Mouse (Mus musculus): ENCODE data around the gene Apol9b.
"Not testable (repeated sequence)": the region's sequence is repeated elsewhere in the genome, so short reads cannot be mapped to it uniquely, and the experiment has no call there.

Gene Apol9b

DNA sequence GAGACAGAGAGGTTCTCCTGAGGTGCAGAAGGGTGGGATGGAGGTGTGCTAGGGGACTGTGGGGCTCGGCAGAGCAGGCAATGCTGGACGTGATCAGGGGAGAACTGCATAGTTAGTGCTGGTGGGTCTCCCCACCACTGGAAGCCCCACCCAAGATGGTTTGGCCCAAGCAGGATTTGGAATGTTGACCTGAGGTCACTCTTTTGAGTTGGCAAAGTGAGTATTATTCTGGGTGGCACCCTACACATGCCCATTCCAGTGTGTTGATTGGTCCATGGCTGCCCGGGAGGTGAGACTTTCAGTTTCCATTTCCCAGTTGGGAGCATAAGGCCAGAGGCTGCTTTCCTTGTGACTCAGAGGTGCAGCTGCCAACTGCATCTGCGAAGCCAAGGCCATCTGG is at the start of gene Apol9b:
TSS of gene Apol9b (plus strand) at position 301 of the 400 bp plus-strand sequence.
- ATAC-seq (ENCODE audit: low TSS enrichment): not testable (repeated sequence)

DNA sequence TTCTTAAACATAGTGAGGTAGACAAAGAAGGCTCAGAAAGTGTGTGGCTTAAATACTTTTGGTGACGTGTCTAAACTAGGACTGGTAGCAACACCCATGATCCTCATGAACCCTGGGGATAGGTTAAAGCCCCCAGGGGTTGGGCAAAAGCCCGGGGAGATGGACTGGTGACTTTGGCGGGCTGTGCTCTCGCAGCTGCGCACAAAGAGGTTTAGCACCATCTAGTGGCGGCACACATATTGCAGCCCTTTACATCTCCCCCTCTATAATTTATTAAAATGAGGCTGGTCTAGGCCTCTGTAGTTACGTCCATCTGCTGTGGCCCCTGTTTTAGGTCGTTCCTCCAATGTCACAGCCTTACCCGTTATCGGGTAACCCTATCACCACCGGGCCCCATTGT is 44.9 kb upstream of the Apol9b start:
- not testable (repeated sequence) for ATAC-seq (ENCODE audit: low TSS enrichment)

- ATAC-seq (ENCODE audit: low TSS enrichment): not testable (repeated sequence)
Observed at GRCm38 (mm10) chr15:77691532-77692311, 37.1 kb upstream of the Apol9b start.

DNA sequence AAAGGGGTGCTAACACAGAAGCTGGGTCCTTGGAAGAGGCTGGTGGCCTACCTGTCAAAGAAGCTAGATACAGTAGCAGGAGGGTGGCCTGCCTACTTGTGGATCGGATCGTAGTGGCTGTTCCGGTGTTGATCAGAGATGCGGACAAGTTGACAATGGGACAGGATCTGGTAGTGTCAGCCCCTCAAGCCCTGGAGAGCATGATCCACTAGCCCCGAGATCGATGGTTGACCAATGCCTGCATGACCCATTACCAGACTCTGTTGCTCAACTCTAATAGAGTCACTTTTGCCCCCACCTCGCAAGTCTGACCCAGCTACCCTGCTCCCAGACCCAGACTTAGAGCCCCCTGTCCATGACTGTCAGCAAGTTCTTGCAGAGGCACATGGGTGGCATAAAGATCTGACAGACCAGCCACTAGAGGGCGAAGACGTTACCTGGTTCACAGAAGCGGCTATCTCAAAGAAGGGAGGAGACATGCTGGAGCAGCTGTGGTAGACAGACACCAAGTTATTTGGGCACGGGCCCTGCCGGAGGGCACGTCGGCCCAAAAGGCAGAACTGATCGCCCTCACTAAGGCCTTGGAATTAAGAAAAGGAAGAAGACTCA is 34.0 kb upstream of the Apol9b start:
- ATAC-seq (ENCODE audit: low TSS enrichment): not testable (repeated sequence)

- ATAC-seq (ENCODE audit: low TSS enrichment): not testable (repeated sequence)
Observed at GRCm38 (mm10) chr15:77698656-77699055, 30.2 kb upstream of the Apol9b start, which contains the start of gene Apol7e. Gene Apol7e (plus strand): TSS chr15:77698857.

- ATAC-seq (ENCODE audit: low TSS enrichment): not testable (repeated sequence)
Observed at GRCm38 (mm10) chr15:77705306-77705705, 23.5 kb upstream of the Apol9b start.

DNA sequence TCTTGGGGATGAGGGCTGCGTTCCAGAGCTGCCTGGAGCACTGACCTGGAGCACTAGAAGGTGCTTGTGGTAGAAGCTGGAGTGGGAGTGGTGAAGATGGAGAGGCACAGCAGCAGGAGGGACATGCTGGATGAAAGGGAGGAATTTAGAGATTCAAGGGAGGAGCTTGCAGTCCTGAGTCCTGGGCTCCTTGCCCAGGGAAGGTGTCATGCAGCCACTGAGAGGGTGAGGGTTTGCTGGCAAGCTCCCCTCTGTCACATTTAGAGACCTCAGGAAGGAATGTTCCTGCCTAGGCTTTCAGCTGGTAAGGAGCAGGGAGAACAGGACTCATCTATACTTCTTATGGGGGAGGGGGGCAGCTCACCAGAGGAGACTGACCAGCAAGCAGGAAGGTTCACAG is 19.9 kb upstream of the Apol9b start:
- not testable (repeated sequence) for ATAC-seq (ENCODE audit: low TSS enrichment)

GRCm38 (mm10) chr15:77718240-77718639 is 10.6 kb upstream of the Apol9b start:
- peak; percentile 91 for ATAC-seq (ENCODE audit: low TSS enrichment)

DNA sequence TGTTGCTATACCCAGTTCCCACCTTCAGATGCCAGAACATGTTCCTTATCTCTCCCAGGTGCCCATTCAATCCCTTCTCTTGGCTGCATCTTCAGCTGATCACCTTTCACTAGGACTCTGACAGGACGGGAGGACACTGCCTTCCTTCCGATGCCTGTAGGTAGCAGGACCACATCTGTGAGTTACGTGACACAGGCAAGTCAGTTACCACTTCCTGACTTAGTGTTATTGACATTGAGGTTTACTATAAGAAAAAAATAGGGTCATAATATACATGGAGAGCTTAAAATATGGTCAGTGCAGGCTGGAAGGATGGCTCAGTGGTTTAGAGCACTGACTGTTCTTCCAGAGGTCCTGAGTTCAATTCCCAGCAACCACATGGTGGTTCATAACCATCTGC is 7.3 kb upstream of the Apol9b start:
- ATAC-seq (ENCODE audit: low TSS enrichment): not testable (repeated sequence)

- peak; percentile 89 for ATAC-seq (ENCODE audit: low TSS enrichment)
Observed at GRCm38 (mm10) chr15:77724208-77724911, 4.5 kb upstream of the Apol9b start.

- ATAC-seq (ENCODE audit: low TSS enrichment): not testable (repeated sequence)
Observed at GRCm38 (mm10) chr15:77725393-77726020, 3.3 kb upstream of the Apol9b start.

DNA sequence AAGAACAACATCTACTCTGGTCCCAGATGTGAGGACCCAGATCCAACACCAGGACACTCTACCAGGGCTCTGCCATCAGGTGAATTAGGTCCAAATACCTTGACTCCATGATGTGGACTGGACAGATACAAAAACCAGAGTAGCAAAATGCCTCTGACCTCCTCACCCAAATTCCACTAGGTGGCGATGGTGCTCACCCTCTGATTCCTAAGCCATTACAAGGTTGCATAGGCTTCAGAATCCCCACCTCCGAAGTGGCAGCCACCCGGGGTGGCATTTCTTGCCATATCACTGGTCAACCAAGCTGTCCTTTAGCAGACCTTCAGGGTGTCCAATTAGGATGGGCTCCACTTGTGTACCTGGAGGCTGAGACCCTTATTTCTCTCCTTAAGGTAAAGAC is 1.7 kb upstream of the Apol9b start:
- ATAC-seq (ENCODE audit: low TSS enrichment): peak; percentile 58; the same call in 1 of the 2 replicates

- ATAC-seq (ENCODE audit: low TSS enrichment): not testable (repeated sequence)
Observed at GRCm38 (mm10) chr15:77727745-77728144, 1.1 kb upstream of the Apol9b start.

GRCm38 (mm10) chr15:77731605-77732004 is 2.8 kb downstream of the Apol9b start:
- ATAC-seq (ENCODE audit: low TSS enrichment): no peak

DNA sequence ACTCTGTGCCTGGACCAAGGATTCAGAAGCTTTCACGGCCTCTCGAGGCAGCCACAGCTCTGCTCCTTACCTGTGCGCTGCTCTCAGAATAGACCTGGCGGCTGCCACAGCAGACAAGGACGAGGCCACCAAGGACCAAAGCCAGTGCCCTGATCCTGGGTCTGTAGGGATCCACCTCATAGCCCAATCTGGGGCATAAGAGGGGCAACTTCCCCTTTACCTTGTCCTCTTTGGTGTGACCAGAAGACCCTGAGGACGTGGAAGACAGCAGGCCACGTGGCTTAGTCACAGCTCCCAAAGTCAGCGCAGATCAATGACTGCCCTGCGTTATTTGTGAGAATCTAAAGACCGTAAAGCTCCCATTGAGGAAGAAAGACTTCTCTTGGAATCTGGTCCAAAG is 4.0 kb downstream of the Apol9b start:
- ATAC-seq (ENCODE audit: low TSS enrichment): not testable (repeated sequence)

DNA sequence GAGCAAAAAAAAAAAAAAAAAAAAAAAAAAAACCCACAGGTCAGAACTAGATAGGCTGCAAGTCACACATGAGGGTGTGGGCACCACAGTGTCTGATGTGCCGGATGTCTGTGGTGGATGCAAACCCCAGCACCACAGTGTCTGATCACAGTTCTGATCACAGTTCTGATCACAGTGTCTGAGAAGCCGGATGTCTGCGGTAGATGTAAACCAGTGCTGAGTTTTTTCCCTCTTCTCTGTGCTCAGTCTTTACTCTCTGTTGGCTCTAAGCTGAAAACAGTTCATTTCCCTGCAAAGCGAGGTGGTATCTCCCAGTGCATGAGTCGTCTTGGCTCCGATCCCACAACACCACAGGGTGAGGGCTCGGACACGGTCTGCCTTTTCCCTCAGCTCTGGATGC is 4.5 kb downstream of the Apol9b start:
- not testable (repeated sequence) for ATAC-seq (ENCODE audit: low TSS enrichment)

DNA sequence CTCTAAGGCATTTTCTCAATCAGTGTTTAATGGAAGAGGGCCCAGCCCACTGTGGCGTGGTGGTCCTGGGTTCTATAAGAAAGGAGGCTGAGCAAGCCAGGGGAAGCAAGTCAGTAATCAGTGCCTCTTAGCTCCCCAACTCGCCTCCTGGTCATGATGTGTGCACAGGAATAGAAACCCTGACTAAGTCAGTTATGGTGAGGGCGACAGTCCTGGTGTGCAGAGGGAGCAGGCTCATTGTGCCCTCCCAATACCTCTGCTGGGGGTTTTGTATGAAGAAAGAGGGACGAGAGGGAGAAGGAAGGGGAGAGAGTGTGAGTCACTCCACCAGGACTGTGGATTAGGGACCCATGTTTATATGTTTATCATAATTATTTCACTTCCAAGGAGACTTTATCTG is 5.1 kb downstream of the Apol9b start:
- not testable (repeated sequence) for ATAC-seq (ENCODE audit: low TSS enrichment)

DNA sequence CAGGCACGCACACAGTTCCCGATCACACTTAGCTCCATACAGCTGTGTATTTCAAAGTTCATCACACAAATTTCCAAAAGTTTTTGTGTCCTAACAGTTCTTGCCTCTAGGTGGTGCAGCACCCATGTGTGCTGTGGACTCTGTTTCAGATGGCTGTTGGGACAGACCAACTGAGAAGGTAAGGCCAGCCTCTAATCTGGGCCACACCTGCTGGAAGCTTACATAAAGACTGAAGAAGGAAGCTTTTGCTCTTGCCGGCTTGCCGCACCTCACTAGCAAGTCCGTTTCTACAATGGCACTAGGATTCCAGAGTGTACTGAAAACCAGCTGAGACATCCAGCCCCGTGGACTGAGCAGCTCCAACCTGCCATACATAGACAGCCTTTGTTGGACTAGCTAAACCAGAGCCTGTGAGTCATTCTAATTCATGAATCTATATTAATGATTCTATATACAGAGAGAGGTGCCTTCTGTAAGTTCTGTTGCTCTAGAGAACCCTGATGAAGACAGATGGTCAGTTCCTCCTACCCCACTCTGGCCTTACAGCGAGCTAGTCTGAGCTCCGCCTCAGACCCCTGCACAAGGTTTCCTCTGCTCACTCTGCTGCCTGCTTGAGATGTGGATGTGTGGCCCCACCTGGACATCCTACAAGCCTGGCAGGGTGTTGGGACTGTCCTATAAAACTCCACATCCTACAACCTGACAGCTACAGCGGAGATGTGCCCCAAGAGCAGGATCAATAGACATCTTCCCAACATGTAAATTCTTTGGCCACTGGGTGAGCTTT is 11.9 kb downstream of the Apol9b start:
- ATAC-seq (ENCODE audit: low TSS enrichment): no peak; the same call in 1 of the 2 replicates

DNA sequence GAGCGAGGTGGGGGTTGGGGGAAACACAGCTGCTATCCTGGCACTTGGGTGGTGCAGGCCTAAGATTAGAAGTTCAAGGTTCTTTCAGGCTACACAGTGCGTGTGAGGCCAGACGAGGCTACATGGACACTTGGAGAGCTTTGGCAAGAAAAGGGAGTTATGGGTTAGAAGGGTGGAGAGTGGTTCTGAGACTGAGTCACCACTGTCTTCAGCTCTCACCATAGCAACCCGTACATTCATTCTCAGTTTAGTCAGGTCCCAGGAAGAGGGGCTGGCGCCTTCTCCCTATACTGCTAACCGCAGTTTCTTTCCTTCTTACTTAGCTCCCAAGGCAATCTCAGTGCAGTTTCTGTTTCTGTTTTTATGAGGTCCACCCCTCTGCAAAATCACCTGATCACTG is 12.7 kb downstream of the Apol9b start:
- ATAC-seq (ENCODE audit: low TSS enrichment): not testable (repeated sequence)

GRCm38 (mm10) chr15:77744632-77745031 is 15.8 kb downstream of the Apol9b start:
- ATAC-seq (ENCODE audit: low TSS enrichment): no peak

DNA sequence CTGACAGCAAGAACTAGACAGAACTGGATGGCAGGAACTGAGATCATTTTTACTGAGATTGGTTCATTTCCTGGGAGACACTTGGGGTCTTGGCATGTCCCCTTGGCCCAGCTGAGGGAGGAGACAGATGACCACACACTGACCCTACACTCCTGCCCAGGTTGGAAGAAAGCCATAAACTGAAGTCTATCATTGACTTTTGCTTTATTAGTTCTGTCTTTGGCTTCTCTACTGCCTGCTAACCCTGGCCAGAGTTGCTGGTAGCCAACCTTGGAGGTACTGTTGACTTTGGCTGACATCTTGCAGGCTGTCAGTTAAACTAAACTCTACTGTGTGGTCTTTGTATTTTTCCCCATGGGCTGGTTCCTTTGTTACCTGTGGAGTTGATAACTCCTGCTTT is 16.2 kb downstream of the Apol9b start:
- ATAC-seq (ENCODE audit: low TSS enrichment): no peak

Measured in frontal cortex, adult (tissue).